Mouse (Mus musculus): ENCODE measurements at regions not wholly inside any gene's neighbourhood (a gene's known extent, or its start where the extent isn't known, plus 50 kb on each side); places are given as distances from the start of the nearest gene placed in this dataset.
A peak's percentile ranks its signal among the peaks of the same experiment; 100 is the strongest.

DNA sequence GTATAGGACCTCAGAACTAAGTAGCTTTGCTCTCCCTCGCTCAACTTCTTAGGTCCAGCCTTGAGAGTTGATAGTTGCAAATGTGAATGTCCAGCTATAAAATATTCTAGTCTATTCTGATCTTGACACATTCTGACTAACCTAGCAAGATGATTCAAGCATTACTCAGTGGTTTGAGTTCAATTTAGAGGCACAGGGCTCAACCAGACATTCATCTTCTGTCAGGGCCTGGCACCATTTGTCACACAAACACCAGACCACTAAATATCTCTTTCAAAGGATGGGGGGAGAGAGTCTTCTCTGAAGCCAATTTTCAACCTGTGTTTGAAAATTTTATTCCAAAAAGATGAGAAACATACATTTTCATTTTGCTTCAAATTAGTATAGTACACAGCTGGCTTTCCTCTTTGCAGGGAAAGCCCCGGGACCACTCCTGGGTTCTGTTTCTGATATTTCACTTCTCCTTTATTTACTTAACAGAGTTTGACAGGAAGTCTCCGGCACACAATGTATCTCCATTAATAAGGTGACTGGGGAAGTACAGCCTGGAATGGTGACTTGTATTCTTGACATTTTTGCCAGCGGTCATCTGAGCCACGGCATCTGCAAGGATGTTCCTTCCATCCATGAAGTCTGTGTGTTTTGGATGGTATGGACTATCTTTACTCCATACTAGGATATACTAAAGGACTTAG, 503.6 kb upstream of the Gm765 start:
- H3K4me1 ChIP-seq (replicated peaks; ENCODE audit: control insufficient read depth, insufficient read depth): no peaks in the 10 kb centered on the region
- ATAC-seq (ENCODE audit: low FRiP score, low TSS enrichment): no peak
- no peak overlapping the region for H3K27ac ChIP-seq (replicated peaks)
- H3K9me3 ChIP-seq (ENCODE audit: control insufficient read depth, low read length): no peaks in the 10 kb centered on the region
- no peak for DNase-seq (ENCODE audit: low spot score)
- TF ChIP-seq EP300 (optimal IDR thresholded peaks at IDR 0.05) (no peak), CTCF (IDR thresholded peaks at IDR 0.05; ENCODE audit: low read depth) (no peak)
- H3K4me2 ChIP-seq (replicated peaks; ENCODE audit: low read depth): no peak overlapping the region
- H3K9ac ChIP-seq (ENCODE audit: low read length): no peak overlapping the region
- no peak overlapping the region for H3K4me3 ChIP-seq (ENCODE audit: low read depth, low read length)
- H3K36me3 ChIP-seq (ENCODE audit: control insufficient read depth, insufficient read depth, low read length): no peaks in the 10 kb centered on the region
- H3K27me3 ChIP-seq (ENCODE audit: control insufficient read depth, insufficient read depth, low read length): no peaks in the 10 kb centered on the region
- 34% methylated on average over 5 of the region's 5 CpGs for WGBS

DNA sequence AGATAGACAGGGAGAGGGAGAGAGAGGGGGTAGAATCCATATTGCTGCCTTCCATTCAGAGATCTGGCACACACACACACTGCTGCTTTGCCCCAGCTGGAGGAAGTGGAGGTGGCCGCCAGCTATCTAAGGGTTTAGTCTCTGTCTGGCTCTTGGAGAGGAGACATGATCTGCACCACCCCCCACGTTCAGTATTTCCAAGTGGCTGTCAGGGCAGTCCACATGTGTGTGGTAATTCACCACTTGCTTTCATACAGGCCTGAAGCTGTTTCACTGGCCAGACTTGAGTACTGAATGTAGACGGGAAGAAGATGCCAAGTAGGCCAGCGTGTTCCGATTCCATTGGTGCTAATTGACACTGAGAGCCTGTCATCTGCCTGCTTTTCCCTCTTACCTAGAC, 501.0 kb upstream of the Gm765 start:
- TF ChIP-seq CTCF (IDR thresholded peaks at IDR 0.05; ENCODE audit: low read depth) (no peak), EP300 (optimal IDR thresholded peaks at IDR 0.05) (no peak)
- Histone ChIP-seq H3K27ac (replicated peaks) (no peak overlapping the region), H3K27me3 (ENCODE audit: control insufficient read depth, insufficient read depth, low read length) (no peaks in the 10 kb centered on the region), H3K4me3 (ENCODE audit: low read depth, low read length) (no peak overlapping the region), H3K9me3 (ENCODE audit: control insufficient read depth, low read length) (no peaks in the 10 kb centered on the region), H3K9ac (ENCODE audit: low read length) (no peak overlapping the region), H3K4me1 (replicated peaks; ENCODE audit: control insufficient read depth, insufficient read depth) (no peaks in the 10 kb centered on the region), H3K36me3 (ENCODE audit: control insufficient read depth, insufficient read depth, low read length) (no peaks in the 10 kb centered on the region), H3K4me2 (replicated peaks; ENCODE audit: low read depth) (no peak overlapping the region)
- WGBS: 59% methylated on average over 5 of the region's 5 CpGs
- no peak for DNase-seq (ENCODE audit: low spot score)
- ATAC-seq (ENCODE audit: low FRiP score, low TSS enrichment): peak; percentile 41; the same call in 1 of the 2 replicates

DNA sequence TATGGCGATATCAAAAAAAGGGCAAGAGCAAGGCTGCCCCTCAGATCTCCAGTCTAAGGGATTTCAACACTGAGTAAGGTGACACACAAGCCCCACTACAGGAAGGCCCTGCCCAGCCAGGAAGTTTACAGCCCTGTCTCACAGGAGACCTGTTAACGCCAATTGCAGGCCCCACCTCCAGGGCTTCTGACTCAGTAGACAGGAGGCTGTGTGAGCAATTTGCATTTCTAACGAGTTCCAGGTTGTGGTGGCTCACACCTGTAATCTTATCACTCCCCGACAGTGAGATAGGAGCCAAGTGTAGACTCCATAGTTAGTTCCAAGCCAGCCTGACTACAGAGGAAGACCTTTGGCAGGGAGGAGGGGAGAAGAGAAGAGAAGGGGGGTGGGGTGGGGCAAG, 500.4 kb upstream of the Gm765 start:
- no peaks in the 10 kb centered on the region for H3K36me3 ChIP-seq (ENCODE audit: control insufficient read depth, insufficient read depth, low read length)
- H3K27me3 ChIP-seq (ENCODE audit: control insufficient read depth, insufficient read depth, low read length): no peaks in the 10 kb centered on the region
- H3K27ac ChIP-seq (replicated peaks): no peak overlapping the region
- DNase-seq (ENCODE audit: low spot score) (peak; percentile 69), ATAC-seq (ENCODE audit: low FRiP score, low TSS enrichment) (peak; percentile 94)
- no peaks in the 10 kb centered on the region for H3K9me3 ChIP-seq (ENCODE audit: control insufficient read depth, low read length)
- H3K4me1 ChIP-seq (replicated peaks; ENCODE audit: control insufficient read depth, insufficient read depth): no peaks in the 10 kb centered on the region
- H3K4me2 ChIP-seq (replicated peaks; ENCODE audit: low read depth): no peak overlapping the region
- 46% methylated on average over 4 of the region's 4 CpGs for WGBS
- TF ChIP-seq EP300 (optimal IDR thresholded peaks at IDR 0.05): no peak
- TF ChIP-seq CTCF (IDR thresholded peaks at IDR 0.05; ENCODE audit: low read depth): no peak
- no peak overlapping the region for H3K4me3 ChIP-seq (ENCODE audit: low read depth, low read length)
- H3K9ac ChIP-seq (ENCODE audit: low read length): no peak overlapping the region

DNA sequence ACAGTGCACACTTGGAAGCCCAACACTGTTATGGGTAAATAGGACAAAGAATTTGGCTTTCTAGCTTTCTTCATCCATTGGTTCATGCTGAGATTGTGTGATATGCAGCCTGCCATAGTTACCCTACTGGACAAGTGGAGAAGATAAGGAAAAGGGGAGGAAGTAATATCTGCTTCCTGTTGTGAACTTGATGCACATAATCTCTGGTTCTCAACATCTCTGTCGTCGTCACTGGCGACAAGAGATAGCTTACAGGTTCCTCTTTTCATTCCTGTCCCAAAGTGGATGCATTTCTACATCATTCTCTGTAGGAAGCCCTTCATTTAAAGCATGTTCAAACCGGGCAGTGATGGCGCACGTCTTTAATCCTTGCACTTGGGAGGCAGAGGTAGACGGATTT, 491.4 kb upstream of the Gm765 start:
- no peaks in the 10 kb centered on the region for H3K27me3 ChIP-seq (ENCODE audit: control insufficient read depth, insufficient read depth, low read length)
- 92% methylated on average over 7 of the region's 7 CpGs for WGBS
- no peak for DNase-seq (ENCODE audit: low spot score)

GRCm38 (mm10) chr6:98830191-98830590, 487.6 kb upstream of the Gm765 start:
- TF ChIP-seq CTCF (IDR thresholded peaks at IDR 0.05; ENCODE audit: low read depth) (no peak), EP300 (optimal IDR thresholded peaks at IDR 0.05) (no peak)
- no peaks in the 10 kb centered on the region for H3K9me3 ChIP-seq (ENCODE audit: control insufficient read depth, low read length)
- no peak overlapping the region for H3K27ac ChIP-seq (replicated peaks)
- no peak overlapping the region for H3K4me3 ChIP-seq (ENCODE audit: low read depth, low read length)
- no peak for DNase-seq (ENCODE audit: low spot score)
- no peaks in the 10 kb centered on the region for H3K4me1 ChIP-seq (replicated peaks; ENCODE audit: control insufficient read depth, insufficient read depth)
- no peaks in the 10 kb centered on the region for H3K36me3 ChIP-seq (ENCODE audit: control insufficient read depth, insufficient read depth, low read length)
- H3K4me2 ChIP-seq (replicated peaks; ENCODE audit: low read depth): no peak overlapping the region
- WGBS: 57% methylated on average over 4 of the region's 4 CpGs
- H3K9ac ChIP-seq (ENCODE audit: low read length): no peak overlapping the region
- no peak for ATAC-seq (ENCODE audit: low FRiP score, low TSS enrichment)
- no peaks in the 10 kb centered on the region for H3K27me3 ChIP-seq (ENCODE audit: control insufficient read depth, insufficient read depth, low read length)

More for the DNA sequence above, 491.4 kb upstream of the Gm765 start:
- Histone ChIP-seq H3K36me3 (ENCODE audit: control insufficient read depth, insufficient read depth, low read length) (no peaks in the 10 kb centered on the region), H3K9ac (ENCODE audit: low read length) (no peak overlapping the region), H3K4me2 (replicated peaks; ENCODE audit: low read depth) (no peak overlapping the region), H3K9me3 (ENCODE audit: control insufficient read depth, low read length) (no peaks in the 10 kb centered on the region), H3K27ac (replicated peaks) (no peak overlapping the region), H3K4me3 (ENCODE audit: low read depth, low read length) (no peak overlapping the region), H3K4me1 (replicated peaks; ENCODE audit: control insufficient read depth, insufficient read depth) (no peaks in the 10 kb centered on the region)
- no peak for TF ChIP-seq EP300 (optimal IDR thresholded peaks at IDR 0.05)
- no peak for TF ChIP-seq CTCF (IDR thresholded peaks at IDR 0.05; ENCODE audit: low read depth)
- ATAC-seq (ENCODE audit: low FRiP score, low TSS enrichment): no peak

- no peaks in the 10 kb centered on the region for H3K9me3 ChIP-seq (ENCODE audit: control insufficient read depth, low read length)
- no peaks in the 10 kb centered on the region for H3K36me3 ChIP-seq (ENCODE audit: control insufficient read depth, insufficient read depth, low read length)
- no peak overlapping the region for H3K9ac ChIP-seq (ENCODE audit: low read length)
- TF ChIP-seq CTCF (IDR thresholded peaks at IDR 0.05; ENCODE audit: low read depth): no peak
- no peaks in the 10 kb centered on the region for H3K4me1 ChIP-seq (replicated peaks; ENCODE audit: control insufficient read depth, insufficient read depth)
- H3K4me3 ChIP-seq (ENCODE audit: low read depth, low read length): no peak overlapping the region
- no peak overlapping the region for H3K4me2 ChIP-seq (replicated peaks; ENCODE audit: low read depth)
- ATAC-seq (ENCODE audit: low FRiP score, low TSS enrichment) (no peak), DNase-seq (ENCODE audit: low spot score) (no peak)
- no peaks in the 10 kb centered on the region for H3K27me3 ChIP-seq (ENCODE audit: control insufficient read depth, insufficient read depth, low read length)
- no peak overlapping the region for H3K27ac ChIP-seq (replicated peaks)
- WGBS: 87% methylated on average over 1 of the region's 1 CpGs
Measured at GRCm38 (mm10) chr6:98808046-98808445, 465.5 kb upstream of the Gm765 start.
